Mouse (Mus musculus) bone marrow macrophage, adult 2 months (primary cell): ENCODE measurements around the gene 2810408A11Rik.

ENCODE experiments used
- CTCF ChIP-seq: IDR thresholded peaks from 2 replicates; pipeline ENCODE4 v1.5.1; 2012; ENCODE audit warnings: low read depth, mild to moderate bottlenecking, low read length, moderate library complexity
- POLR2A ChIP-seq: IDR thresholded peaks from 2 replicates; pipeline ENCODE4 v1.6.1; 2012; ENCODE audit warnings: mild to moderate bottlenecking, low read depth, low read length, borderline replicate concordance

GRCm38 (mm10) chr11:69910781-69911560 lies 10.2 kb upstream of the 2810408A11Rik start:
- TF ChIP-seq CTCF, result no peak
- no peak for TF ChIP-seq POLR2A
